Mouse (Mus musculus): Measurements from ENCODE around the gene Gm20604. TPM values are rescaled to one million over a fixed set of nuclear protein-coding genes. Genes with fewer than 3 reads are reported as not detected.
A peak's percentile ranks its signal among the peaks of the same experiment; 100 is the strongest.

The Gm20604 gene
- polyA plus RNA-seq, 1 experiment, result 4.2 TPM

- WGBS, result 17% methylated on average over 4 of the region's 5 CpGs
- Histone ChIP-seq H3K27ac (ENCODE audit: control insufficient read depth, insufficient read depth, low read length) (no peak overlapping the region), H3K27me3 (ENCODE audit: control insufficient read depth, insufficient read depth, low read length) (no peaks in the 10 kb centered on the region), H3K4me3 (ENCODE audit: control insufficient read depth, insufficient read depth, low read length) (no peak overlapping the region), H3K36me3 (ENCODE audit: control insufficient read depth, insufficient read depth, low read length) (no peaks in the 10 kb centered on the region), H3K4me1 (replicated peaks; ENCODE audit: control insufficient read depth, insufficient read depth, low read length) (peaks cover 8% of the 10 kb centered on the region)
- TF ChIP-seq POLR2A (IDR thresholded peaks at IDR 0.05; ENCODE audit: control insufficient read depth, extremely low read depth, insufficient read depth, low read length, poor library complexity), result no peak
- peak; percentile 79; the same call in 1 of the 2 replicates for TF ChIP-seq CTCF (IDR thresholded peaks at IDR 0.05; ENCODE audit: borderline replicate concordance, control insufficient read depth, extremely low read depth, insufficient read depth, low read length, poor library complexity)
- DNase-seq, result peak; percentile 60
Observed at GRCm38 (mm10) chr12:102733381-102733780, 25.1 kb downstream of the Gm20604 start.

GRCm38 (mm10) chr12:102730798-102731619 is 27.5 kb downstream of the Gm20604 start:
- Histone ChIP-seq H3K36me3 (ENCODE audit: control insufficient read depth, insufficient read depth, low read length) (no peaks in the 10 kb centered on the region), H3K27ac (ENCODE audit: control insufficient read depth, insufficient read depth, low read length) (no peak overlapping the region), H3K4me1 (replicated peaks; ENCODE audit: control insufficient read depth, insufficient read depth, low read length) (peaks cover 8% of the 10 kb centered on the region), H3K27me3 (ENCODE audit: control insufficient read depth, insufficient read depth, low read length) (no peaks in the 10 kb centered on the region), H3K4me3 (ENCODE audit: control insufficient read depth, insufficient read depth, low read length) (no peak overlapping the region)
- no peak for DNase-seq
- 71% methylated on average over 16 of the region's 16 CpGs for WGBS
- TF ChIP-seq POLR2A (IDR thresholded peaks at IDR 0.05; ENCODE audit: control insufficient read depth, extremely low read depth, insufficient read depth, low read length, poor library complexity), result no peak
- no peak for TF ChIP-seq CTCF (IDR thresholded peaks at IDR 0.05; ENCODE audit: borderline replicate concordance, control insufficient read depth, extremely low read depth, insufficient read depth, low read length, poor library complexity)

DNA sequence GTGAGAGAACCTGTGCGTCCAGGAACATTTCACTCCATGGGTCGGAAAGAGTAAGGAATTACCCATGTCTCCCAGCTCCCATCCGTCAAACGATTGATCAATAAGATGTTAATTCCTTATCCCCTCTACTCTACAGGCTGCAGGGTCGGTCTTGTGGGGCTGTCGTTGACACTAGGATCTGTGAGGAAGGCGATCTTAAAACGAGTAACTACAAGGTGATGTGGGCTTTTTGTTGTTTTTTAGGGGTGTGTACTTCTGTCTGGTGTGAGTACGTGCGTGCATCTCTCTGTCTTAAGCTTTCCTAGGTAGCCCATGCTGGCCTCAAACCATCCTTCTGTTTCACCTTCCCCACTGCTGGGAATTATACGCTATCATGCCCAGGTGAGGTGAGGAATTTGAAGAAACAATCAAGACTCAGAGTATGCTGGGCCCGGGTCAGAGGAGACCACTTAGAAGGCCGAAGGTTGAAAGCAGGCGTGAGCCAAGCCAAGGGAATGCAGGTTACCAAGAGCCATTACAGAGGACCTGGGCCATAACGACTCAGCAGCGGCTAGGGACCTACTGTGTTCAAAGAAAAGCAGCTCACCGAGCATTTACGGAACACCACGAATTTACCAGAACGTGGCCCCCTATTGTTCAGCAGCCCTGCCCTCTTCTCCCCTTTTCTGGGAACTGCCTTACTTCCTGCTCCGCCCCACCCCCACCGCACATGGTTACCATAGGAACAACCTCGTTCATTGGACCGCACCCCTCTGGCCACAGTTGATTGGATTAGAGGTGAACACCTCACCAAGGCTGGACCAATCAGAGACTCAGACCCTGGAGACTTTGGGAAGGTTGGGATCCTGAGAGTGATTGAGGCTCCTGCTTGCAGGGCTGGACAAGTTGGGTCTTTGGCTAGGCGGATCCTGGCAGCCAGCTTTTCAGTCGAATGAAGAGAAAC is 28.3 kb downstream of the Gm20604 start:
- no peak for TF ChIP-seq CTCF (IDR thresholded peaks at IDR 0.05; ENCODE audit: borderline replicate concordance, control insufficient read depth, extremely low read depth, insufficient read depth, low read length, poor library complexity)
- no peak for TF ChIP-seq POLR2A (IDR thresholded peaks at IDR 0.05; ENCODE audit: control insufficient read depth, extremely low read depth, insufficient read depth, low read length, poor library complexity)
- DNase-seq, result peak; percentile 35
- H3K4me3 ChIP-seq (ENCODE audit: control insufficient read depth, insufficient read depth, low read length), result no peak overlapping the region
- H3K27ac ChIP-seq (ENCODE audit: control insufficient read depth, insufficient read depth, low read length), result peak overlapping the region; percentile 26; the same call in 1 of the 2 replicates
- H3K27me3 ChIP-seq (ENCODE audit: control insufficient read depth, insufficient read depth, low read length), result no peaks in the 10 kb centered on the region
- peaks cover 8% of the 10 kb centered on the region for H3K4me1 ChIP-seq (replicated peaks; ENCODE audit: control insufficient read depth, insufficient read depth, low read length)
- 55% methylated on average over 26 of the region's 26 CpGs for WGBS
- H3K36me3 ChIP-seq (ENCODE audit: control insufficient read depth, insufficient read depth, low read length), result no peaks in the 10 kb centered on the region

DNA sequence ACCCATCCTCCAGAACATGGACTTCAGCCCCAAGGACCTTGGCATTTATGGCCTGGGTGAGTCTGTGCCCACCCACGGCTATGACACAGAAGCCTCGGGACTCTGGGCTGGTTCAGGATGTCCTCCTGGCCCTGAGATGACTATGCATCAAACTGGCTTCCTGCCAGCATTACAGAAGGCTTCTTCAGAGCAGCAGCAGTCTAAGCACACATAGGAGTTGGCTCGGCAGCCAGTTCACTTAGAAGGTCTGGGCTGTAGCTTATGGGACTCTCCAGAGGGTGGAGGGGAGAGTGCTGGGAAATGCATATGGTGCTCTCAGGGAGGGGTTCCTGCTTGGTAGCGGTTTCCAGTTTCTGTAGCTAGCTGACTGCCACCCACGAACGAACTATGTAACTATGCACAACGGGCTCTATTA is 32.7 kb downstream of the Gm20604 start:
- no peak for DNase-seq
- H3K27ac ChIP-seq (ENCODE audit: control insufficient read depth, insufficient read depth, low read length), result no peak overlapping the region
- TF ChIP-seq POLR2A (IDR thresholded peaks at IDR 0.05; ENCODE audit: control insufficient read depth, extremely low read depth, insufficient read depth, low read length, poor library complexity) (no peak), CTCF (IDR thresholded peaks at IDR 0.05; ENCODE audit: borderline replicate concordance, control insufficient read depth, extremely low read depth, insufficient read depth, low read length, poor library complexity) (no peak)
- no peaks in the 10 kb centered on the region for H3K27me3 ChIP-seq (ENCODE audit: control insufficient read depth, insufficient read depth, low read length)
- H3K4me1 ChIP-seq (replicated peaks; ENCODE audit: control insufficient read depth, insufficient read depth, low read length), result peaks cover 17% of the 10 kb centered on the region
- 60% methylated on average over 7 of the region's 7 CpGs for WGBS
- no peaks in the 10 kb centered on the region for H3K36me3 ChIP-seq (ENCODE audit: control insufficient read depth, insufficient read depth, low read length)
- H3K4me3 ChIP-seq (ENCODE audit: control insufficient read depth, insufficient read depth, low read length), result no peak overlapping the region

GRCm38 (mm10) chr12:102725146-102725545 is 33.3 kb downstream of the Gm20604 start:
- DNase-seq, result no peak
- 92% methylated on average over 6 of the region's 6 CpGs for WGBS
- Histone ChIP-seq H3K27me3 (ENCODE audit: control insufficient read depth, insufficient read depth, low read length) (no peaks in the 10 kb centered on the region), H3K27ac (ENCODE audit: control insufficient read depth, insufficient read depth, low read length) (no peak overlapping the region), H3K36me3 (ENCODE audit: control insufficient read depth, insufficient read depth, low read length) (no peaks in the 10 kb centered on the region), H3K4me1 (replicated peaks; ENCODE audit: control insufficient read depth, insufficient read depth, low read length) (peaks cover 10% of the 10 kb centered on the region), H3K4me3 (ENCODE audit: control insufficient read depth, insufficient read depth, low read length) (no peak overlapping the region)
- TF ChIP-seq CTCF (IDR thresholded peaks at IDR 0.05; ENCODE audit: borderline replicate concordance, control insufficient read depth, extremely low read depth, insufficient read depth, low read length, poor library complexity), result no peak
- no peak for TF ChIP-seq POLR2A (IDR thresholded peaks at IDR 0.05; ENCODE audit: control insufficient read depth, extremely low read depth, insufficient read depth, low read length, poor library complexity)

DNA sequence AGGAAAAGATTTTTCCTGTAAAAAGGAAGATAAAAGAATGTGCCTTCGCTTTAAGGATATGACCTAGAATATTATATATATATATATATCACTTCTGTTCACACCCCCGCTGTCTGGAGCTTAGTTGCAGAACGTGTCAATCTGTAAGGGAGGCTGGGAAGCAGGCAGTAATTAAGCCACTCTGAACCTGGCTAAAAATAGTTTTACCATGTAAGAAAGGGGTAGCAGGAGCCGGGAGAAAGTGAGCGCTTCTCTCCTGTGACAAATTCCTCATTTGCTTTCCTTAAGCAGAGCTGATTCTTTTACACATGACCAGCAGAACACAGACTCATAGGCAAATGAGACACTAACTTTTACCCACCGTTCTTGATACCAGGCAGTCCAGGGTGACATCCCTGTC is 34.6 kb downstream of the Gm20604 start:
- Histone ChIP-seq H3K36me3 (ENCODE audit: control insufficient read depth, insufficient read depth, low read length) (no peaks in the 10 kb centered on the region), H3K27me3 (ENCODE audit: control insufficient read depth, insufficient read depth, low read length) (no peaks in the 10 kb centered on the region), H3K4me3 (ENCODE audit: control insufficient read depth, insufficient read depth, low read length) (no peak overlapping the region), H3K4me1 (replicated peaks; ENCODE audit: control insufficient read depth, insufficient read depth, low read length) (peaks cover 8% of the 10 kb centered on the region; the same call in 1 of the 2 replicates), H3K27ac (ENCODE audit: control insufficient read depth, insufficient read depth, low read length) (no peak overlapping the region)
- no peak for DNase-seq
- WGBS, result 89% methylated on average over 6 of the region's 6 CpGs
- TF ChIP-seq CTCF (IDR thresholded peaks at IDR 0.05; ENCODE audit: borderline replicate concordance, control insufficient read depth, extremely low read depth, insufficient read depth, low read length, poor library complexity), result no peak
- no peak for TF ChIP-seq POLR2A (IDR thresholded peaks at IDR 0.05; ENCODE audit: control insufficient read depth, extremely low read depth, insufficient read depth, low read length, poor library complexity)
